Mouse (Mus musculus) forebrain, embryonic 16.5 days (tissue): ENCODE data around the gene Ano10. TPM values are rescaled to one million over a fixed set of nuclear protein-coding genes. Genes with fewer than 3 reads are reported as not detected.

Experiments
- ATAC-seq: fragments of 200-750 bp; cut with Nextera tagmentation; 2 replicates; pipeline ENCODE4 v1.8.0; 2017; ENCODE audit warnings: mild to moderate bottlenecking, moderate library complexity
- H3K27ac ChIP-seq: fragments of 300-500 bp; sonication (generic); 2 replicates; pipeline ENCODE4 v1.5.1; 2014; ENCODE audit warnings: low read length, control low read depth
- H3K27me3 ChIP-seq: fragments of 300-500 bp; sonication (generic); replicated peaks from 2 replicates; pipeline ENCODE4 v1.6.1; 2014; ENCODE audit warnings: low read length; ENCODE audit not compliant: control insufficient read depth, insufficient read depth
- H3K36me3 ChIP-seq: fragments of 300-500 bp; sonication (generic); 2 replicates; pipeline ENCODE4 v1.6.1; 2014; ENCODE audit not compliant: control insufficient read depth, insufficient read depth
- H3K4me1 ChIP-seq: fragments of 300-500 bp; sonication (generic); replicated peaks from 2 replicates; pipeline ENCODE4 v1.6.1; 2014; ENCODE audit warnings: low read length; ENCODE audit not compliant: control insufficient read depth, insufficient read depth
- H3K4me2 ChIP-seq: fragments of 300-500 bp; sonication (generic); 2 replicates; pipeline ENCODE4 v1.6.1; 2014; ENCODE audit warnings: mild to moderate bottlenecking, low read length, control low read depth
- H3K4me3 ChIP-seq: fragments of 300-500 bp; sonication (generic); replicated peaks from 2 replicates; pipeline ENCODE4 v1.5.1; 2014; ENCODE audit warnings: mild to moderate bottlenecking, low read length, control low read depth
- H3K9ac ChIP-seq: fragments of 300-500 bp; sonication (generic); replicated peaks from 2 replicates; pipeline ENCODE4 v1.6.1; 2014; ENCODE audit warnings: low read depth, low read length, control low read depth
- H3K9me3 ChIP-seq: fragments of 300-500 bp; sonication (generic); 2 replicates; pipeline ENCODE4 v1.6.1; 2016; ENCODE audit warnings: low read length; ENCODE audit not compliant: control insufficient read depth
- WGBS: fragments of 180-500 bp; shearing (Covaris S2); extraction: QIAGEN DNeasy Blood & Tissue Kit; methylation state at CpG from one replicate; pipeline ENCODE4 v1.1.7; 2014; 5-methylcytosine and 5-hydroxymethylcytosine counted together
- polyA plus RNA-seq: library from polyadenylated mRNA; unstranded; fragments of >200 nt; fragmentation: Nextera tagmentation; extraction: Ambion mirVana; gene quantifications from 2 replicates; pipeline ENCODE4 v1.2.1, GENCODE M21; 2015

Gene Ano10
- polyA plus RNA-seq, 1 experiment from 2014 or later = 35.0 TPM

GRCm38 (mm10) chr9:122232912-122233311, 61.3 kb downstream of the Ano10 start:
- no peaks in the 10 kb centered on the region for H3K4me1 ChIP-seq
- H3K9me3 ChIP-seq = no peaks in the 10 kb centered on the region
- no peak overlapping the region for H3K9ac ChIP-seq
- no peak overlapping the region for H3K4me3 ChIP-seq
- WGBS = 85% methylated on average over 2 of the region's 2 CpGs
- no peak overlapping the region for H3K27ac ChIP-seq
- no peaks in the 10 kb centered on the region for H3K36me3 ChIP-seq
- no peak for ATAC-seq
- H3K27me3 ChIP-seq = no peaks in the 10 kb centered on the region
- H3K4me2 ChIP-seq = no peak overlapping the region

GRCm38 (mm10) chr9:122230701-122231100, 63.5 kb downstream of the Ano10 start:
- H3K27me3 ChIP-seq = no peaks in the 10 kb centered on the region
- H3K27ac ChIP-seq = no peak overlapping the region
- no peaks in the 10 kb centered on the region for H3K9me3 ChIP-seq
- no peak overlapping the region for H3K4me3 ChIP-seq
- H3K4me2 ChIP-seq = no peak overlapping the region
- peaks cover 6% of the 10 kb centered on the region; the same call in 1 of the 2 replicates for H3K4me1 ChIP-seq
- H3K36me3 ChIP-seq = no peaks in the 10 kb centered on the region
- H3K9ac ChIP-seq = no peak overlapping the region
- WGBS = 86% methylated on average over 4 of the region's 4 CpGs
- ATAC-seq = no peak

GRCm38 (mm10) chr9:122226419-122226818, 67.8 kb downstream of the Ano10 start:
- Histone ChIP-seq H3K4me1 (peaks cover 20% of the 10 kb centered on the region), H3K4me3 (no peak overlapping the region), H3K4me2 (no peak overlapping the region), H3K9me3 (no peaks in the 10 kb centered on the region), H3K36me3 (no peaks in the 10 kb centered on the region), H3K27me3 (no peaks in the 10 kb centered on the region), H3K27ac (no peak overlapping the region), H3K9ac (no peak overlapping the region)
- WGBS = 97% methylated on average over 4 of the region's 4 CpGs
- no peak for ATAC-seq

- H3K4me1 ChIP-seq = peaks cover 20% of the 10 kb centered on the region
- H3K4me3 ChIP-seq = no peak overlapping the region
- no peaks in the 10 kb centered on the region for H3K27me3 ChIP-seq
- no peaks in the 10 kb centered on the region for H3K36me3 ChIP-seq
- WGBS = 45% methylated on average over 7 of the region's 7 CpGs
- ATAC-seq = peak; percentile 67
- no peak overlapping the region for H3K4me2 ChIP-seq
- H3K9me3 ChIP-seq = no peaks in the 10 kb centered on the region
- no peak overlapping the region for H3K27ac ChIP-seq
- no peak overlapping the region for H3K9ac ChIP-seq
Measured at GRCm38 (mm10) chr9:122225309-122225708, 68.9 kb downstream of the Ano10 start.

- H3K4me2 ChIP-seq = no peak overlapping the region
- 0 out of 2 replicates have a peak overlapping the region, but pooled peaks have one; percentile 23 for H3K27ac ChIP-seq
- no peak overlapping the region for H3K4me3 ChIP-seq
- H3K36me3 ChIP-seq = no peaks in the 10 kb centered on the region
- WGBS = 9% methylated on average over 8 of the region's 8 CpGs
- no peaks in the 10 kb centered on the region for H3K9me3 ChIP-seq
- H3K4me1 ChIP-seq = peaks cover 20% of the 10 kb centered on the region
- peak; percentile 65 for ATAC-seq
- H3K9ac ChIP-seq = no peak overlapping the region
- H3K27me3 ChIP-seq = no peaks in the 10 kb centered on the region
Measured at GRCm38 (mm10) chr9:122223005-122223404, 71.2 kb downstream of the Ano10 start.

GRCm38 (mm10) chr9:122219934-122220333, 74.3 kb downstream of the Ano10 start:
- Histone ChIP-seq H3K4me3 (no peak overlapping the region), H3K4me2 (no peak overlapping the region), H3K9ac (no peak overlapping the region), H3K4me1 (peaks cover 12% of the 10 kb centered on the region), H3K36me3 (no peaks in the 10 kb centered on the region), H3K9me3 (no peaks in the 10 kb centered on the region), H3K27ac (no peak overlapping the region), H3K27me3 (no peaks in the 10 kb centered on the region)
- WGBS = 64% methylated on average over 2 of the region's 2 CpGs
- ATAC-seq = no peak

- H3K4me2 ChIP-seq = no peak overlapping the region
- no peaks in the 10 kb centered on the region for H3K27me3 ChIP-seq
- H3K9ac ChIP-seq = no peak overlapping the region
- no peak for ATAC-seq
- H3K4me3 ChIP-seq = no peak overlapping the region
- H3K4me1 ChIP-seq = no peaks in the 10 kb centered on the region
- H3K9me3 ChIP-seq = no peaks in the 10 kb centered on the region
- H3K27ac ChIP-seq = no peak overlapping the region
- 93% methylated on average over 7 of the region's 7 CpGs for WGBS
- no peaks in the 10 kb centered on the region for H3K36me3 ChIP-seq
Measured at GRCm38 (mm10) chr9:122216945-122217529, 77.2 kb downstream of the Ano10 start.

GRCm38 (mm10) chr9:122215118-122215517, 79.1 kb downstream of the Ano10 start:
- no peaks in the 10 kb centered on the region for H3K4me1 ChIP-seq
- H3K4me3 ChIP-seq = no peak overlapping the region
- H3K9ac ChIP-seq = no peak overlapping the region
- H3K27me3 ChIP-seq = no peaks in the 10 kb centered on the region
- H3K36me3 ChIP-seq = no peaks in the 10 kb centered on the region
- H3K27ac ChIP-seq = no peak overlapping the region
- no peak overlapping the region for H3K4me2 ChIP-seq
- no peak for ATAC-seq
- no peaks in the 10 kb centered on the region for H3K9me3 ChIP-seq

GRCm38 (mm10) chr9:122208311-122208710, 85.9 kb downstream of the Ano10 start:
- no peak for ATAC-seq
- WGBS = 77% methylated on average over 4 of the region's 4 CpGs
- Histone ChIP-seq H3K27ac (no peak overlapping the region), H3K9me3 (no peaks in the 10 kb centered on the region), H3K27me3 (no peaks in the 10 kb centered on the region), H3K36me3 (no peaks in the 10 kb centered on the region), H3K4me2 (no peak overlapping the region), H3K9ac (no peak overlapping the region), H3K4me3 (no peak overlapping the region), H3K4me1 (peaks cover 6% of the 10 kb centered on the region)
